Mouse (Mus musculus): ENCODE data around the gene Ralgds.

DNA sequence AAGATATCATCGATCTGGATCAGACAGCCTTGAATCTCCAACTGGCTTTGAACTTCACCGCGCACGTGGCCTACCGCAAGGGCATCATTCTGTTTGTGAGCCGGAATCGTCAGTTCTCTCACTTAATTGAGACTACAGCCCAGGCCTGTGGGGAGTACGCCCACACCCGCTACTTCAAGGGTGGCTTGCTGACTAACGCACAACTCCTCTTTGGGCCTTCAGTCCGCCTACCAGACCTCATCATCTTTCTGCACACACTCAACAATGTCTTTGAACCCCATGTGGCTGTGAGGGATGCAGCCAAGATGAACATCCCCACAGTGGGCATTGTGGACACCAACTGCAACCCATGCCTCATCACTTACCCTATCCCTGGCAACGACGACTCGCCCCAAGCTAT, 43.5 kb upstream of the Ralgds start:
- no peak for TF ChIP-seq CTCF (IDR thresholded peaks at IDR 0.05; ENCODE audit: insufficient read depth, low read depth, low read length)
- TF ChIP-seq POLR2A (IDR thresholded peaks at IDR 0.05; ENCODE audit: insufficient read depth, low read depth, low read length), result no peak
